Mouse (Mus musculus) hindlimb bud, embryonic 11.5 days (tissue): Measurements from ENCODE around the gene Ints13.

Experiments used
- DNase-seq: peaks from one replicate; pipeline ENCODE4 v3.0.0-alpha.2; 2012; ENCODE audit warnings: low read depth, low spot score; ENCODE audit errors: extremely low spot score

Ints13 gene

GRCm38 (mm10) chr6:146501316-146501865 is 76.2 kb downstream of the Ints13 start:
- no peak for DNase-seq

DNA sequence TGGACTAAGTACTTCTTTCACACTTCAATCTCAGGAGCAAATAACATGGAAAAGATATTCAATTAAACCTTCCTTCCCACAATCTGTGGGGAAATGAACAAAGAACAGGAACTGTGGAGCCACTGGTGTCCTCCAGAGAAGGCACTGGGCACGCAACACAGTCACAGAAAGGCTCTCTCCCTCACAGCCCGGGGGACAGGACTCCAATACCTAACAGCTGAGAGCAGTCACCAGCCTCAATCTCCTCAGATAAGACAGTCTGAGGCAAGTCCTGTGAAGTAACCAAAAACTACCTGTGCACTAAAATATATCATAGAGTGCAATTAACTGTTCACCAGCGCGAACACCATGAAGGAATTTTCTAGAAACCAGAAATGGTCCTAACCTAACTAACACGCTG is 76.9 kb downstream of the Ints13 start:
- no peak for DNase-seq

DNA sequence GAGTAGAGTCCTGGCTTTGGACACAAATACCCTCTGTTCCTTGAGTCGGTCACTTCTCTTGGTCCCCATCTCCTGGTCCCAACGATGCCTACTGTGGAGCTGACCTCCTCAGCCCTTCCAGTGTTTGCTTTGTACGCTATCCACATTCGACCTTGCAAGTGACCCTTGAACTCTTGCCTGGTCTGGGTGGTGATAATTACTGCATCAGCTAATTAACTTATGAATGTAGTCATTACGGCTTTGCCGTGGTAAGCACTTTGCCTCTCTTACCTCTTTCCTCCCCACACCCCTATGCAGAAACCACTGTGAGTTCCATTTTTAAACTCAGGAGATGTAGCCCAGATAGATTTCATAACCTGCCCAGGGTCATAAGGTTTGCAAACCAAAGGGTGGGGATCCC is 77.4 kb downstream of the Ints13 start:
- no peak for DNase-seq
